Mouse (Mus musculus) liver, postnatal 0 days (tissue): ENCODE data around the gene Akr1c20. TPM values are rescaled to one million over a fixed set of nuclear protein-coding genes. Genes with fewer than 3 reads are reported as not detected.

ENCODE experiments used
- ATAC-seq: fragments of 200-750 bp; cut with Nextera tagmentation; 2 replicates; pipeline ENCODE4 v1.8.0; 2017; ENCODE audit warnings: mild to moderate bottlenecking, moderate library complexity
- DNase-seq: peaks from one replicate; pipeline ENCODE4 v3.0.0-alpha.2; 2016
- H3K27ac ChIP-seq: fragments of 300-500 bp; sonication (generic); 2 replicates; pipeline ENCODE4 v1.5.1; 2014; ENCODE audit warnings: antibody characterized with exemption, moderate library complexity, mild to moderate bottlenecking, low read depth
- H3K27me3 ChIP-seq: fragments of 300-500 bp; sonication (generic); 2 replicates; pipeline ENCODE4 v1.6.1; 2014; ENCODE audit warnings: low read length, control low read depth, mixed read lengths; ENCODE audit not compliant: insufficient read depth
- H3K36me3 ChIP-seq: fragments of 300-500 bp; sonication (generic); replicated peaks from 2 replicates; pipeline ENCODE4 v1.6.1; 2014; ENCODE audit warnings: mild to moderate bottlenecking, control low read depth, low read length, moderate library complexity, mixed read lengths; ENCODE audit not compliant: insufficient read depth
- H3K4me1 ChIP-seq: fragments of 300-500 bp; sonication (generic); 2 replicates; pipeline ENCODE4 v1.6.1; 2014; ENCODE audit warnings: antibody characterized with exemption, mild to moderate bottlenecking, control low read depth; ENCODE audit not compliant: insufficient read depth
- H3K4me2 ChIP-seq: fragments of 300-500 bp; sonication (generic); 2 replicates; pipeline ENCODE4 v1.6.1; 2014; ENCODE audit warnings: low read depth, mild to moderate bottlenecking, low read length, moderate library complexity, mixed read lengths
- H3K4me3 ChIP-seq: fragments of 300-500 bp; sonication (generic); 2 replicates; pipeline ENCODE4 v1.5.1; 2014; ENCODE audit warnings: low read depth, low read length
- H3K9ac ChIP-seq: fragments of 300-500 bp; sonication (generic); replicated peaks from 2 replicates; pipeline ENCODE4 v1.6.1; 2014; ENCODE audit warnings: mild to moderate bottlenecking, moderate library complexity
- H3K9me3 ChIP-seq: fragments of 300-500 bp; sonication (generic); 2 replicates; pipeline ENCODE4 v1.6.1; 2016; ENCODE audit warnings: mild to moderate bottlenecking, control low read depth, low read length, mixed read lengths
- CTCF ChIP-seq: sonication (generic); IDR thresholded peaks from 2 replicates; pipeline ENCODE4 v1.5.1; 2016; ENCODE audit warnings: antibody characterized with exemption, low read depth
- EP300 ChIP-seq: IDR thresholded peaks from 2 replicates; pipeline ENCODE4 v1.6.1; 2016; ENCODE audit warnings: antibody characterized with exemption, low read depth, mild to moderate bottlenecking
- WGBS: fragments of 180-500 bp; shearing (Covaris S2); extraction: QIAGEN DNeasy Blood & Tissue Kit; methylation state at CpG from one replicate; pipeline ENCODE4 v1.1.7; 2014; ENCODE audit not compliant: insufficient replicate concordance; 5-methylcytosine and 5-hydroxymethylcytosine counted together
- polyA plus RNA-seq: library from polyadenylated mRNA; unstranded; fragments of >200 nt; fragmentation: Nextera tagmentation; extraction: Ambion mirVana; gene quantifications from 2 replicates; pipeline ENCODE4 v1.2.1, GENCODE M21; 2015

Gene Akr1c20
- 15.9 and 18.4 TPM in 2 replicates for polyA plus RNA-seq

GRCm38 (mm10) chr13:4523201-4523838, at the start of gene Akr1c20:
Akr1c20 (minus strand) TSS chr13:4523345.
- Histone ChIP-seq H3K9me3 (no peaks in the 10 kb centered on the region), H3K9ac (no peak within 1 kb of the TSS), H3K36me3 (no peaks in the 10 kb centered on the region), H3K4me1 (no peaks in the 10 kb centered on the region), H3K27ac (no peak within 1 kb of the TSS), H3K4me3 (no peak within 1 kb of the TSS), H3K27me3 (no peaks in the 10 kb centered on the region), H3K4me2 (peak within 1 kb of the TSS; percentile 32; the same call in 1 of the 2 replicates)
- ATAC-seq (no peak), DNase-seq (no peak)
- WGBS, result 75% methylated on average over 2 of the region's 2 CpGs
- TF ChIP-seq EP300 (no peak), CTCF (no peak)

DNA sequence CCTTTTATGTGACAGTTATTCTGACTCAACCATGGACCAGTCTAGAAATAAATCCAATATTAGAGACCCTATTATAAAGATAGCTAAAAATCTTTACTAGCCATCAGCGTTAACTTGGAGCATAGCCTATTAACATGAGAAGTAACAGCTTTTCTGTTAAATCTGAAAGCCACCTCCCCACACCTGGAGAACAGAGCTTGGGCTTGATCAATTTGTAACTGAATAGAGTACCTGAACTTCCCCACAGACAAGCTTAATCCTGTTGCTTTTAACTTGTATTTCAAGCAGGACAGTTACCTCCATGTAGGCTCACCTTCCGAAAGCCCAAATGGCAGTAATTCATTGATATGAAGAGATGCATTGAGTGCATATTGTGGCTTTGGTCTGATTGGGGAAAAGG, 42.9 kb upstream of the Akr1c20 start:
- DNase-seq (no peak), ATAC-seq (no peak)
- Histone ChIP-seq H3K4me1 (no peaks in the 10 kb centered on the region), H3K27me3 (no peaks in the 10 kb centered on the region), H3K36me3 (no peaks in the 10 kb centered on the region), H3K4me3 (no peak overlapping the region), H3K9me3 (no peaks in the 10 kb centered on the region), H3K27ac (no peak overlapping the region), H3K4me2 (no peak overlapping the region), H3K9ac (no peak overlapping the region)
- 74% methylated on average over 2 of the region's 2 CpGs for WGBS
- TF ChIP-seq CTCF (no peak), EP300 (no peak)

GRCm38 (mm10) chr13:4560500-4560899, 37.4 kb upstream of the Akr1c20 start:
- Histone ChIP-seq H3K4me3 (no peak overlapping the region), H3K4me1 (no peaks in the 10 kb centered on the region), H3K9ac (no peak overlapping the region), H3K36me3 (no peaks in the 10 kb centered on the region), H3K9me3 (no peaks in the 10 kb centered on the region), H3K27ac (no peak overlapping the region), H3K27me3 (no peaks in the 10 kb centered on the region), H3K4me2 (no peak overlapping the region)
- TF ChIP-seq CTCF (no peak), EP300 (no peak)
- no peak for DNase-seq
- ATAC-seq, result no peak

GRCm38 (mm10) chr13:4559143-4559542, 36.0 kb upstream of the Akr1c20 start:
- ATAC-seq (no peak), DNase-seq (no peak)
- WGBS, result 58% methylated on average over 1 of the region's 1 CpGs
- Histone ChIP-seq H3K4me1 (no peaks in the 10 kb centered on the region), H3K4me3 (no peak overlapping the region), H3K9ac (no peak overlapping the region), H3K27ac (no peak overlapping the region), H3K4me2 (no peak overlapping the region), H3K27me3 (no peaks in the 10 kb centered on the region), H3K9me3 (no peaks in the 10 kb centered on the region), H3K36me3 (no peaks in the 10 kb centered on the region)
- TF ChIP-seq CTCF, result no peak
- TF ChIP-seq EP300, result no peak

DNA sequence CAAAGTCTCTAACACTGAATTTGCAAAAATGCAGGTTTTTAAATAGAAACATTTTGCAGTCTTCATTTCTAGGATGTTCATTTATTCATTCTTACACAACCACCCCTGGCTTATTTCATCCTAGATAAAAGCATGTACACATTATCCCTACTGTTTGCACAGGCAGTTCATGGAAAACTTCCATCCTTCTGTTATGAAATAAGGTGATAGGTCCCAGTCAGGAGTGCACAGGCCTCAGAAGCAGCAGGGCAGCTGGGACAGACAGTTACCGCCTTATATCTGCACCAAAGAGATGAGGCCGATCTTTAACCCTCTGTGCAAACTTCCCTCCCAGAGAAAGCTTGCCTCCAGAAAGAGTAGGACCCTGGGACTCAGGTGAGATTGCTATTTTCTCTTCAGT, 8.3 kb downstream of the Akr1c20 start:
- Histone ChIP-seq H3K27ac (peak overlapping the region; percentile 29; the same call in 1 of the 2 replicates), H3K4me3 (no peak overlapping the region), H3K4me1 (no peaks in the 10 kb centered on the region), H3K36me3 (no peaks in the 10 kb centered on the region), H3K27me3 (no peaks in the 10 kb centered on the region), H3K9me3 (no peaks in the 10 kb centered on the region), H3K4me2 (no peak overlapping the region), H3K9ac (no peak overlapping the region)
- ATAC-seq (peak; percentile 80), DNase-seq (no peak)
- TF ChIP-seq EP300 (no peak), CTCF (no peak)
- 43% methylated on average over 2 of the region's 2 CpGs for WGBS

DNA sequence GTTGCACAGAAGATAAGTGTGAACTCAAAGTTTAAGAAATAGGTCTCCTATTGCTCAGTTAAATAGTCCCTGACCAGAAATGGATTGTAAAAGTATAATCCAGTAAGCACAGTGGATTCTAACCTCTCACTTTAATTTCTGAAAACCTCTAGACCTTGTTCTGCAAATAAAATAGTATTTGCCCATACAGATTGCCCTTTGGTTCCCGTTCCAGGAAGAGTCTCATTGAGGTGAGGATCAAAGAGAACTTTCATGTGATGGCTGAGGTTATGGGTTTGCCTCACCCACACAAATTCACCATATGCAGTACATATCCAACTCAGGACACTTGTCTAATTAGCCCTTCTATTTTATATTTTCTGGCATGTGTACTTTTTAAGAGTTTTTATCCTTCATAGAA, 55.2 kb downstream of the Akr1c20 start:
- H3K9me3 ChIP-seq, result peaks cover 2% of the 10 kb centered on the region; the same call in 1 of the 2 replicates
- 30% methylated on average over 1 of the region's 1 CpGs for WGBS
- H3K4me2 ChIP-seq, result no peak overlapping the region

More for the DNA sequence above, 55.2 kb downstream of the Akr1c20 start:
- no peaks in the 10 kb centered on the region for H3K36me3 ChIP-seq
- H3K27ac ChIP-seq, result 0 out of 2 replicates have a peak overlapping the region, but pooled peaks have one; percentile 44
- ATAC-seq, result peak; percentile 63
- DNase-seq, result no peak
- no peaks in the 10 kb centered on the region for H3K27me3 ChIP-seq
- no peak overlapping the region for H3K4me3 ChIP-seq
- H3K9ac ChIP-seq, result no peak overlapping the region
- TF ChIP-seq EP300 (no peak), CTCF (no peak)
- H3K4me1 ChIP-seq, result no peaks in the 10 kb centered on the region
